Mouse (Mus musculus): ENCODE data around the gene Deaf1.
A peak's percentile ranks its signal among the peaks of the same experiment; 100 is the strongest.

The Deaf1 gene

GRCm38 (mm10) chr7:141297926-141298650 lies 29.4 kb downstream of the Deaf1 start:
- no peak for DNase-seq (ENCODE audit: low read depth, low spot score)

- no peak for DNase-seq (ENCODE audit: low read depth, low spot score)
Observed at GRCm38 (mm10) chr7:141294479-141294878, 33.0 kb downstream of the Deaf1 start.

GRCm38 (mm10) chr7:141293852-141294471 lies 33.5 kb downstream of the Deaf1 start:
- no peak for DNase-seq (ENCODE audit: low read depth, low spot score)

GRCm38 (mm10) chr7:141292583-141293388 lies 34.7 kb downstream of the Deaf1 start:
- no peak for DNase-seq (ENCODE audit: low read depth, low spot score)

- DNase-seq (ENCODE audit: low read depth, low spot score): no peak
Observed at GRCm38 (mm10) chr7:141291921-141292582, 35.4 kb downstream of the Deaf1 start, which contains the start of gene Drd4. Gene Drd4 (plus strand): TSS chr7:141292006.

- DNase-seq (ENCODE audit: low read depth, low spot score): no peak
Observed at GRCm38 (mm10) chr7:141288042-141288441, 39.4 kb downstream of the Deaf1 start.

- no peak for DNase-seq (ENCODE audit: low read depth, low spot score)
Observed at GRCm38 (mm10) chr7:141282756-141283155, 44.7 kb downstream of the Deaf1 start.

- no peak for DNase-seq (ENCODE audit: low read depth, low spot score)
Observed at GRCm38 (mm10) chr7:141281442-141281841, 46.0 kb downstream of the Deaf1 start.

GRCm38 (mm10) chr7:141278766-141279590 lies 48.5 kb downstream of the Deaf1 start, which contains the start of gene Sct:
Gene Sct (minus strand): TSS chr7:141279133.
- peak; percentile 42 for DNase-seq (ENCODE audit: low read depth, low spot score)

GRCm38 (mm10) chr7:141277701-141278678 lies 49.5 kb downstream of the Deaf1 start:
- DNase-seq (ENCODE audit: low read depth, low spot score): no peak

- no peak for DNase-seq (ENCODE audit: low read depth, low spot score)
Observed at GRCm38 (mm10) chr7:141276546-141276945, 50.9 kb downstream of the Deaf1 start, which contains the start of gene Cdhr5. Gene Cdhr5 (minus strand): TSS chr7:141276786.

GRCm38 (mm10) chr7:141275356-141275755 lies 52.1 kb downstream of the Deaf1 start:
- no peak for DNase-seq (ENCODE audit: low read depth, low spot score)

- peak; percentile 37 for DNase-seq (ENCODE audit: low read depth, low spot score)
Observed at GRCm38 (mm10) chr7:141270631-141271030, 56.9 kb downstream of the Deaf1 start.

- peak; percentile 21 for DNase-seq (ENCODE audit: low read depth, low spot score)
Observed at GRCm38 (mm10) chr7:141269273-141269545, 58.3 kb downstream of the Deaf1 start.

- peak; percentile 60 for DNase-seq (ENCODE audit: low read depth, low spot score)
Observed at GRCm38 (mm10) chr7:141268466-141269272, 58.8 kb downstream of the Deaf1 start.

- peak; percentile 91 for DNase-seq (ENCODE audit: low read depth, low spot score)
Observed at GRCm38 (mm10) chr7:141265739-141266561, 61.5 kb downstream of the Deaf1 start, which contains the start of gene Irf7. Gene Irf7 (minus strand): TSS chr7:141266481.

- no peak for DNase-seq (ENCODE audit: low read depth, low spot score)
Observed at GRCm38 (mm10) chr7:141265411-141265738, 62.1 kb downstream of the Deaf1 start.
